Mouse (Mus musculus): ENCODE measurements around the gene Chmp1a.
A peak's percentile ranks its signal among the peaks of the same experiment; 100 is the strongest.

DNA sequence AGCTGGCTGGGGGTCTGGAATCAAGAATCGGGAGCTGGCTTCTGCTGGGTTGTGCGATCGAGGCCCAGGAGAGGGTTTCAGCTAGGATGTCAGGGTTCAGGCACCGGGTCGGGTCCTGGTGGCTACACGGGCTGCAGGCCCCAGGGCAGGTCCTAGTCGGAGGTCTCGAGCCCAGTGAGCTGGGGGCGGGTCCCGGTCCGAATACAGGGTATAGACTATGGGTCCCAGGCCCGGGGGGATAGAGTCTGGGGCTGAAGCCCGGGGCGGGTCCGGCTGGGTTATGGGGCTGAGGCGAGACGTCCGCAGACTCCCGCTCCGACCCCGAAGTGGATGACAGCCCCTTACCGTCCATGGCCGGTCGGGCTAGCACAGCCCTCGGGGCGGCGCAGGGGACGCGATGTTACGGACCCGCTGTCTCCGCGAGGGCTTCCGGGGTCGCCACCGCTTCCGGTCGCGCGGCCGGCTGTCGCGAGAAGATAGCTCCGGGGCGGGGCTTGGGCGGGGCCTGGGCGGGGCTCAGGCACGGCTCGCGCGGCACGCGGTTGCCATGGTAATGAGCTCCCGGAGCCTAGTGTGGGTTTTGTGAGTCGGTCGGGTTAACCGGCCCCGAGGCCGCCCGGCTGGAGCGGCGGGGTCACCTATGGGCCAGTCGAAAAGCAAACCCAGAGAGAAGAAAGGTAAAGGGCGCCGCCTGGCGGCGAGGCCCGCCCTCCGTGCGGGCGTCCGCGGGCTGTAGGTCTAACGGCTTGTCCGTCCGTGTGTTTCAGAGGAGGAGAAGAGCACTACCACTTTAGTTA, at the start of gene Chmp1a, which contains the start of gene Spata33:
- TF ChIP-seq CTCF (IDR thresholded peaks at IDR 0.05; ENCODE audit: low read depth) (peak; percentile 39), EP300 (IDR thresholded peaks at IDR 0.05; ENCODE audit: low read depth) (peak; percentile 91)
